Mouse (Mus musculus) stomach, embryonic 16.5 days (tissue): Measurements from ENCODE around the gene Srrm2. TPM values are rescaled to one million over a fixed set of nuclear protein-coding genes. Genes with fewer than 3 reads are reported as not detected.

Experiments used
- ATAC-seq: fragments of 200-750 bp; cut with Nextera tagmentation; 2 replicates; pipeline ENCODE4 v1.8.0; 2017; ENCODE audit warnings: moderate number of reproducible peaks, moderate TSS enrichment; ENCODE audit not compliant: insufficient read depth, low FRiP score
- H3K27ac ChIP-seq: fragments of 300-500 bp; sonication (generic); 2 replicates; pipeline ENCODE4 v1.5.1; 2014; ENCODE audit warnings: low read length
- H3K27me3 ChIP-seq: fragments of 300-500 bp; sonication (generic); 2 replicates; pipeline ENCODE4 v1.6.1; 2014; ENCODE audit warnings: low read length, control low read depth, mixed read lengths; ENCODE audit not compliant: control insufficient read depth, insufficient read depth
- H3K36me3 ChIP-seq: fragments of 300-500 bp; sonication (generic); 2 replicates; pipeline ENCODE4 v1.6.1; 2014; ENCODE audit warnings: low read length; ENCODE audit not compliant: control insufficient read depth, insufficient read depth
- H3K4me1 ChIP-seq: fragments of 300-500 bp; sonication (generic); 2 replicates; pipeline ENCODE4 v1.6.1; 2014; ENCODE audit warnings: low read length, control low read depth, mixed read lengths; ENCODE audit not compliant: control insufficient read depth, insufficient read depth
- H3K4me2 ChIP-seq: fragments of 300-500 bp; sonication (generic); 2 replicates; pipeline ENCODE4 v1.6.1; 2014; ENCODE audit warnings: low read depth, low read length, mixed read lengths
- H3K4me3 ChIP-seq: fragments of 300-500 bp; sonication (generic); replicated peaks from 2 replicates; pipeline ENCODE4 v1.5.1; 2014; ENCODE audit warnings: mild to moderate bottlenecking, low read length
- H3K9ac ChIP-seq: fragments of 300-500 bp; sonication (generic); 2 replicates; pipeline ENCODE4 v1.6.1; 2014; ENCODE audit warnings: low read length
- H3K9me3 ChIP-seq: fragments of 300-500 bp; sonication (generic); replicated peaks from 2 replicates; pipeline ENCODE4 v1.6.1; 2016; ENCODE audit warnings: low read length, control low read depth; ENCODE audit not compliant: control insufficient read depth
- WGBS: fragments of 180-500 bp; shearing (Covaris S2); extraction: QIAGEN DNeasy Blood & Tissue Kit; methylation state at CpG from one replicate; pipeline ENCODE4 v1.1.7; 2014; 5-methylcytosine and 5-hydroxymethylcytosine counted together
- polyA plus RNA-seq: library from polyadenylated mRNA; unstranded; fragments of >200 nt; fragmentation: Nextera tagmentation; extraction: Ambion mirVana; gene quantifications from 2 replicates; pipeline ENCODE4 v1.2.1, GENCODE M21; 2015

The Srrm2 gene
- 334 and 350 TPM in 2 replicates for polyA plus RNA-seq

GRCm38 (mm10) chr17:23790269-23791078 is at the start of gene Srrm2:
Srrm2 (plus strand) TSS chr17:23790532.
- Histone ChIP-seq H3K9me3 (no peaks in the 10 kb centered on the region), H3K27me3 (no peaks in the 10 kb centered on the region), H3K9ac (peak within 1 kb of the TSS; percentile 79), H3K4me1 (peaks cover 5% of the 10 kb centered on the region), H3K27ac (peak within 1 kb of the TSS; percentile 70), H3K4me3 (peak within 1 kb of the TSS; percentile 53), H3K36me3 (no peaks in the 10 kb centered on the region), H3K4me2 (peak within 1 kb of the TSS; percentile 68)
- ATAC-seq: peak; percentile 58; the same call in 1 of the 2 replicates
- WGBS: 2% methylated on average over 29 of the region's 29 CpGs

- no peaks in the 10 kb centered on the region for H3K9me3 ChIP-seq
- H3K27me3 ChIP-seq: peaks cover 47% of the 10 kb centered on the region
- ATAC-seq: peak; percentile 73
- peak within 1 kb of the TSS; percentile 77 for H3K4me3 ChIP-seq
- 7% methylated on average over 13 of the region's 13 CpGs for WGBS
- peaks cover 30% of the 10 kb centered on the region for H3K4me1 ChIP-seq
- H3K9ac ChIP-seq: peak within 1 kb of the TSS; percentile 86
- H3K27ac ChIP-seq: peak within 1 kb of the TSS; percentile 78
- no peaks in the 10 kb centered on the region for H3K36me3 ChIP-seq
- H3K4me2 ChIP-seq: peak within 1 kb of the TSS; percentile 97
Measured at GRCm38 (mm10) chr17:23740598-23741021, 49.7 kb upstream of the Srrm2 start, which contains the start of gene Paqr4. Paqr4 (minus strand) TSS chr17:23740867.

GRCm38 (mm10) chr17:23741359-23742209 is 48.7 kb upstream of the Srrm2 start:
- H3K27me3 ChIP-seq: peaks cover 57% of the 10 kb centered on the region
- H3K4me3 ChIP-seq: no peak overlapping the region
- H3K4me1 ChIP-seq: peaks cover 36% of the 10 kb centered on the region
- WGBS: 46% methylated on average over 38 of the region's 38 CpGs
- 0 out of 2 replicates have a peak overlapping the region, but pooled peaks have one; percentile 18 for H3K4me2 ChIP-seq
- H3K27ac ChIP-seq: no peak overlapping the region
- no peaks in the 10 kb centered on the region for H3K9me3 ChIP-seq
- H3K9ac ChIP-seq: peak overlapping the region; percentile 12; the same call in 1 of the 2 replicates
- no peak for ATAC-seq
- no peaks in the 10 kb centered on the region for H3K36me3 ChIP-seq

- Histone ChIP-seq H3K9me3 (no peaks in the 10 kb centered on the region), H3K36me3 (no peaks in the 10 kb centered on the region), H3K4me3 (peak overlapping the region; percentile 15; the same call in 1 of the 2 replicates), H3K4me1 (peaks cover 36% of the 10 kb centered on the region), H3K27me3 (peaks cover 58% of the 10 kb centered on the region), H3K9ac (peak overlapping the region; percentile 12; the same call in 1 of the 2 replicates), H3K27ac (no peak overlapping the region), H3K4me2 (peak overlapping the region; percentile 18)
- ATAC-seq: no peak
- WGBS: 6% methylated on average over 44 of the region's 44 CpGs
Measured at GRCm38 (mm10) chr17:23742210-23742793, 48.0 kb upstream of the Srrm2 start.

- H3K4me2 ChIP-seq: no peak overlapping the region
- H3K36me3 ChIP-seq: no peaks in the 10 kb centered on the region
- no peak overlapping the region for H3K9ac ChIP-seq
- H3K27me3 ChIP-seq: peaks cover 61% of the 10 kb centered on the region
- ATAC-seq: no peak
- no peaks in the 10 kb centered on the region for H3K9me3 ChIP-seq
- H3K27ac ChIP-seq: no peak overlapping the region
- WGBS: 68% methylated on average over 12 of the region's 12 CpGs
- no peak overlapping the region for H3K4me3 ChIP-seq
- peaks cover 36% of the 10 kb centered on the region for H3K4me1 ChIP-seq
Measured at GRCm38 (mm10) chr17:23742941-23743340, 47.4 kb upstream of the Srrm2 start.

GRCm38 (mm10) chr17:23744076-23744475 is 46.3 kb upstream of the Srrm2 start:
- Histone ChIP-seq H3K9ac (no peak overlapping the region), H3K4me3 (no peak overlapping the region), H3K27ac (no peak overlapping the region), H3K27me3 (peaks cover 64% of the 10 kb centered on the region), H3K9me3 (no peaks in the 10 kb centered on the region), H3K4me1 (peaks cover 37% of the 10 kb centered on the region), H3K36me3 (no peaks in the 10 kb centered on the region), H3K4me2 (no peak overlapping the region)
- WGBS: 29% methylated on average over 8 of the region's 8 CpGs
- no peak for ATAC-seq

- Histone ChIP-seq H3K9ac (no peak overlapping the region; the same call in 1 of the 2 replicates), H3K4me3 (0 out of 2 replicates have a peak overlapping the region, but pooled peaks have one; percentile 1), H3K9me3 (no peaks in the 10 kb centered on the region), H3K4me1 (peaks cover 34% of the 10 kb centered on the region), H3K4me2 (0 out of 2 replicates have a peak overlapping the region, but pooled peaks have one; percentile 59), H3K36me3 (no peaks in the 10 kb centered on the region), H3K27me3 (peaks cover 64% of the 10 kb centered on the region), H3K27ac (no peak overlapping the region)
- WGBS: 5% methylated on average over 14 of the region's 14 CpGs
- no peak for ATAC-seq
Measured at GRCm38 (mm10) chr17:23744651-23745050, 45.7 kb upstream of the Srrm2 start.

- no peaks in the 10 kb centered on the region for H3K36me3 ChIP-seq
- ATAC-seq: no peak
Measured at GRCm38 (mm10) chr17:23745301-23746251, 44.8 kb upstream of the Srrm2 start, which contains the start of gene Kremen2. Kremen2 (minus strand) TSS chr17:23745833.

More at GRCm38 (mm10) chr17:23745301-23746251, 44.8 kb upstream of the Srrm2 start, which contains the start of gene Kremen2:
- peak within 1 kb of the TSS; percentile 55 for H3K9ac ChIP-seq
- no peak within 1 kb of the TSS for H3K27ac ChIP-seq
- peak within 1 kb of the TSS; percentile 59 for H3K4me2 ChIP-seq
- H3K4me3 ChIP-seq: peak within 1 kb of the TSS; percentile 34
- no peaks in the 10 kb centered on the region for H3K9me3 ChIP-seq
- H3K27me3 ChIP-seq: peaks cover 64% of the 10 kb centered on the region
- peaks cover 31% of the 10 kb centered on the region for H3K4me1 ChIP-seq
- WGBS: under 1% methylated on average over 43 of the region's 45 CpGs
